Mouse (Mus musculus): ENCODE data around the gene Stat4. TPM values are rescaled to one million over a fixed set of nuclear protein-coding genes. Genes with fewer than 3 reads are reported as not detected.

The Stat4 gene
- polyA plus RNA-seq, 1 experiment from 2014 or later, result 1.0 TPM

DNA sequence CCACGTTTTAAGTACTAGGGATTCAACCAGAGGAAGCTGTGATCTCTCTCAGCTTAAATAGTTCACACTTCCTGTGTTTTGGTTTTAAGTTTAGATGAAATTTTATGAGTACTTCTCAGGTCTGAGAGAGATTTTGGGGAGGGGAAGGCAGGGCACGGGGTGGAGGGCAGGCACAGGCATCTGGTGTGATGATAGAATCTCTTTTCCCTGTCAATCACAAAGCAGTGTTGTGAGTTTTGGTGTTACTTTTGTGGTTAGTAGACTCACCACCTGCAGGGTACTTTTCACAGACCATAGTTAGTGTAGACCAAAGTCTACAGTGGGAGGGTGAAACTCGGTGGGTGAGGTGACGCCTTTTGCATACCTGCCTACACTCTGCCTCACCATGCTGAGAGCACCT lies 32.7 kb downstream of the Stat4 start:
- H3K9ac ChIP-seq (ENCODE audit: low read depth, low read length), result no peak overlapping the region
- ATAC-seq (replicated peaks; ENCODE audit: low FRiP score, low read depth) (no peak), DNase-seq (ENCODE audit: low spot score) (no peak)
- H3K27me3 ChIP-seq (ENCODE audit: insufficient read depth, low read length), result no peaks in the 10 kb centered on the region
- no peak for TF ChIP-seq CTCF (IDR thresholded peaks at IDR 0.05; ENCODE audit: low read depth)
- no peak overlapping the region for H3K27ac ChIP-seq
- H3K4me1 ChIP-seq (replicated peaks; ENCODE audit: insufficient read depth, low read length), result no peaks in the 10 kb centered on the region
- H3K36me3 ChIP-seq (ENCODE audit: insufficient read depth, low read length), result no peaks in the 10 kb centered on the region
- H3K4me3 ChIP-seq (replicated peaks; ENCODE audit: low read depth, low read length), result no peak overlapping the region
- no peak overlapping the region for H3K4me2 ChIP-seq (ENCODE audit: low read length)
- H3K9me3 ChIP-seq (replicated peaks; ENCODE audit: low read length), result no peaks in the 10 kb centered on the region
- WGBS, result 67% methylated on average over 4 of the region's 4 CpGs

DNA sequence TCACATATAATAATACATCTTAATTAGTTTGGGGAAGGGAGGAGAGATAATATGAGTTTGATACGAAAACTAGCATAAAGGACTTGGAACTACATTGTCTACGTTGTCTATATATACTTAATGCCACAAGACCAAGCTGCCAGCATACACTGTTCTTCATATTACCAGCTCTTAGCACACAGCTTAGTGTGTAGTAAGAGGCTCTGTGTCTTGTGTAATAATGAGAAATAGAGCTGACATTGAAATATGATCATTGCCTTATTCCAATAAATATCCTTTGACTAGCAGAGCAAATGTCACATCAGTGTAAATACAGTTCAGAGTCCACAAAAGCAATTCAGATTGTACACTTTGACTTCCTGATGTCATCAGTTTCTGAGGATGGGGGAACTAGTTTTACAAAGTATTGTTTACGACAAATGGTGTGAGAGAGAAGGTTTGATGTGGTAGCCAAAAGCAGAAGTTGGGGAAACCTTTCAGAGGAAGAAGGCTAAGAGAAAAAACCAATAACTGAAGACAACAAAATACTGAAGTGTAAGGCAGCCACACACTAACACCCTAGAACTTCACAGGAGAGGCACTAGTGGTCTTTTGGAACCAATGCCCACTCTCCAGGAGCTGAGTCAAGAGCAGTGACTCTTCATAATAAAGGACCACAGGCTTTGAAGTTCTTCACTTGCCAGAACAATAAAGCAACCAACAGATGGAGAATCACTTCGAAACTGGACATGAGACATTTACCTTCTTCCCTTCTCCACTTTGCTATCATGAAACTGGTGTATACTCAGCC lies 35.2 kb downstream of the Stat4 start:
- Histone ChIP-seq H3K4me2 (ENCODE audit: low read length) (no peak overlapping the region), H3K9me3 (replicated peaks; ENCODE audit: low read length) (no peaks in the 10 kb centered on the region), H3K27ac (no peak overlapping the region), H3K4me1 (replicated peaks; ENCODE audit: insufficient read depth, low read length) (no peaks in the 10 kb centered on the region), H3K4me3 (replicated peaks; ENCODE audit: low read depth, low read length) (no peak overlapping the region), H3K27me3 (ENCODE audit: insufficient read depth, low read length) (no peaks in the 10 kb centered on the region), H3K9ac (ENCODE audit: low read depth, low read length) (no peak overlapping the region), H3K36me3 (ENCODE audit: insufficient read depth, low read length) (no peaks in the 10 kb centered on the region)
- WGBS, result 82% methylated on average over 4 of the region's 4 CpGs
- DNase-seq (ENCODE audit: low spot score), result no peak
- TF ChIP-seq CTCF (IDR thresholded peaks at IDR 0.05; ENCODE audit: low read depth), result no peak
- ATAC-seq (replicated peaks; ENCODE audit: low FRiP score, low read depth), result no peak

DNA sequence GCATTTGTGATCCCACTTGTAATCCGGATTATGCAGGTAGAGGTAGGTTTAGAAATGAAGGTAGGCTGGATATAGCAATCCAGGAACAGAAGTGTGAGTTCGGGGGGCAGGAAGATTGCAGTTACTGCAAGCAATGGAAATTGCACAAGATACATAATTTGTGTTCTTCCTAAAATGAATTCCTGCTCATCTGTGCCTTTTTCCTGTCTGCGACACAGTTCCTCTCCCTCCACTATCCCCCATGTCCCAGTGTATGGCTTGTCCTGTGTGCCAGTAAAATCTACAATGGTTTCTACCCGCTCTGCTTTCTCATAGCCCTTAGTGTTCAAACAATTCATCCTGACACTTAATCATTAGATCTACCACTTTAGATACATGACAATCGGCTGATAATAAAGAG lies 41.7 kb downstream of the Stat4 start:
- no peak for TF ChIP-seq CTCF (IDR thresholded peaks at IDR 0.05; ENCODE audit: low read depth)
- H3K36me3 ChIP-seq (ENCODE audit: insufficient read depth, low read length), result no peaks in the 10 kb centered on the region
- no peak overlapping the region for H3K4me2 ChIP-seq (ENCODE audit: low read length)
- no peak overlapping the region for H3K4me3 ChIP-seq (replicated peaks; ENCODE audit: low read depth, low read length)
- H3K9ac ChIP-seq (ENCODE audit: low read depth, low read length), result no peak overlapping the region
- no peaks in the 10 kb centered on the region for H3K4me1 ChIP-seq (replicated peaks; ENCODE audit: insufficient read depth, low read length)
- no peaks in the 10 kb centered on the region for H3K27me3 ChIP-seq (ENCODE audit: insufficient read depth, low read length)
- ATAC-seq (replicated peaks; ENCODE audit: low FRiP score, low read depth) (no peak), DNase-seq (ENCODE audit: low spot score) (no peak)
- no peaks in the 10 kb centered on the region for H3K9me3 ChIP-seq (replicated peaks; ENCODE audit: low read length)
- 88% methylated on average over 5 of the region's 5 CpGs for WGBS
- no peak overlapping the region for H3K27ac ChIP-seq

DNA sequence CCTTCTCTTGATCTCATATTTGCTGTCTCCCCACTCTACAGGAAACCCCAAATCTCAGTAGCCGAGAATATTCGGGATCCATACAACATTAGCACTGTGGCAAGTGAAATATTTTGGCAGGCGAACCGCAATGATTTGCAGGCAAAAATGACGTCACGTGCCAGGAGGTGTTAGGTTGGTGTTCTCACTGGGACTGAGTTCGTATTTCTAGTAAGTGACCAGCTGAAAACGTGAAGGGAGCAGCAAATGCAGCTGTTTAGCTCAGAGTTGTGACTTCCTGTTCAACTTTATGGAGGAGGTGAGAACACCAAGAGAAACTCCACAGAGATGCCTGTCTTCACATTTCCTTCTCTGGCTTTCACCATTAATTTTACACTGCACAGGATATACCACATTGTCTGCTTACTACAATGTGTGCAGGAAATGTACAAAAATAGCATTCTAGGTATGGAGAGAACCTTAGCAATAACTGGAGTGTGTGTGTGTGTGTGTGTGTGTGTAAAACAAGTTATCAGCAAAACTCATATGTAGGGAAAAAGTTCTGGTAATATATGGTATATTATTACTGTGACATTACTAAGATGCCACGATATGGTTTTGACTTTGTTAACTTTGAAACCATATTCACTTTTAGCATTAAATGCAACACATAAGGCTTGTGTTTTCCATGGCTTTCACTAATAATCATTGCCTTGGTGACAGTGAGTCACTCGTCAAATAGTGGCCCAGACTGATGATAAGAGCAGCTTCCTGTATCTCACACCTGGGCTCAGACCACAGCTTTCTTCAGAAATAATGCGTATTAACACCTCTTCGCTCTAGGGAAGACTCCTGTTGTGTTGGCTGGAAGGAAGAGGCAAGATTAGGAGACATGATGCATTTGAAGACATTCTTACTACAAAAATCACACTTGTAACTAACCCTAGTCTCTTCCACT lies 48.1 kb downstream of the Stat4 start:
- Histone ChIP-seq H3K9ac (ENCODE audit: low read depth, low read length) (no peak overlapping the region), H3K27ac (no peak overlapping the region), H3K36me3 (ENCODE audit: insufficient read depth, low read length) (no peaks in the 10 kb centered on the region), H3K9me3 (replicated peaks; ENCODE audit: low read length) (no peaks in the 10 kb centered on the region), H3K27me3 (ENCODE audit: insufficient read depth, low read length) (no peaks in the 10 kb centered on the region), H3K4me2 (ENCODE audit: low read length) (no peak overlapping the region), H3K4me1 (replicated peaks; ENCODE audit: insufficient read depth, low read length) (no peaks in the 10 kb centered on the region), H3K4me3 (replicated peaks; ENCODE audit: low read depth, low read length) (no peak overlapping the region)
- WGBS, result 72% methylated on average over 12 of the region's 12 CpGs
- ATAC-seq (replicated peaks; ENCODE audit: low FRiP score, low read depth) (no peak), DNase-seq (ENCODE audit: low spot score) (peak; percentile 8)
- no peak for TF ChIP-seq CTCF (IDR thresholded peaks at IDR 0.05; ENCODE audit: low read depth)

DNA sequence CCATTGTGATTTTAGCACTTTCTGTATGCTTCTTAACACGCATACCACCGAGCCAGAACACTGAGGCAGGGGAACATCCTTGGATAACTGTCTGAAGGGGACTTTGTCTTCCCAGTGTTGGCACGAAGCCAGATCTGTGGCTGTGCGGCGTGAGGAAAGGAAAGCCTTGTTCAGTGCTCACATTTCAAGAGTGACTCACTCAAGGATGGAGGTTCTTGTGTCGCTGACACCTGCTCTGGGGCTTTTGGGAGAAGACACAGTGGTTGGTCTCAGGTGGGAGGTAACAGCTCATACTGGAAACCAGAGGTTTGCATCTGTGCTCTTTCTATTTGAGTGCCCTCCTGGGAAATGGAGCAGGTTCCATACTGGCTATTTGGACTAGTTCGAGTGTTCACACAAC lies 52.2 kb downstream of the Stat4 start:
- no peak for TF ChIP-seq CTCF (IDR thresholded peaks at IDR 0.05; ENCODE audit: low read depth)
- Histone ChIP-seq H3K27me3 (ENCODE audit: insufficient read depth, low read length) (no peaks in the 10 kb centered on the region), H3K9me3 (replicated peaks; ENCODE audit: low read length) (no peaks in the 10 kb centered on the region), H3K4me2 (ENCODE audit: low read length) (no peak overlapping the region), H3K9ac (ENCODE audit: low read depth, low read length) (no peak overlapping the region), H3K4me1 (replicated peaks; ENCODE audit: insufficient read depth, low read length) (no peaks in the 10 kb centered on the region), H3K27ac (no peak overlapping the region), H3K36me3 (ENCODE audit: insufficient read depth, low read length) (no peaks in the 10 kb centered on the region), H3K4me3 (replicated peaks; ENCODE audit: low read depth, low read length) (no peak overlapping the region)
- peak; percentile 15 for DNase-seq (ENCODE audit: low spot score)
- ATAC-seq (replicated peaks; ENCODE audit: low FRiP score, low read depth), result no peak
- whole genome bisulfite sequencing, result 48% methylated on average over 7 of the region's 7 CpGs

DNA sequence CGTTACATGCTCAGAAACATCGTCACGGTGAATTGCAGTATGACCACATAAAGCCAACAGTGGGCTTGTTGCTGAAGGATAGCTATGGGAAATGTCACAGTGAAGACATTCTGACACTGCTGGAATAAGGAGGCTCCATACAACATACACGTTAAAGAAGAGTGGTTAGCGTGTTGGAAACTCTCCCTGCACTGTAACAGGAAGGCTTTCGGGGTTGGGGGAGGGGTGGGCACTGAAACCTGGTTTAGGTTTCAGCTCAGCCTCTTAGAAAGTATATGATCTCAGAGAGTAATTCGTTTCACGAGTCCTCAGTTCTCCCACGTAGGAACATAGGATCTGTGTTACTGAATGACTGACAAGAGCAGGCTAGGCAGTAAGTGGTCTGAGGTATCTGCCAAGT lies 52.7 kb downstream of the Stat4 start:
- TF ChIP-seq CTCF (IDR thresholded peaks at IDR 0.05; ENCODE audit: low read depth), result no peak
- no peak for DNase-seq (ENCODE audit: low spot score)

More for the DNA sequence above, 52.7 kb downstream of the Stat4 start:
- no peaks in the 10 kb centered on the region for H3K9me3 ChIP-seq (replicated peaks; ENCODE audit: low read length)
- H3K4me2 ChIP-seq (ENCODE audit: low read length), result no peak overlapping the region
- 69% methylated on average over 9 of the region's 9 CpGs for WGBS
- no peaks in the 10 kb centered on the region for H3K27me3 ChIP-seq (ENCODE audit: insufficient read depth, low read length)
- no peak overlapping the region for H3K9ac ChIP-seq (ENCODE audit: low read depth, low read length)
- H3K4me1 ChIP-seq (replicated peaks; ENCODE audit: insufficient read depth, low read length), result no peaks in the 10 kb centered on the region
- no peak overlapping the region for H3K27ac ChIP-seq
- ATAC-seq (replicated peaks; ENCODE audit: low FRiP score, low read depth), result no peak
- H3K4me3 ChIP-seq (replicated peaks; ENCODE audit: low read depth, low read length), result no peak overlapping the region
- no peaks in the 10 kb centered on the region for H3K36me3 ChIP-seq (ENCODE audit: insufficient read depth, low read length)

Measured in kidney, postnatal 0 days (tissue).